Mouse (Mus musculus) megakaryocyte, embryonic 14.5 days (primary cell): ENCODE results near the gene Npepps.

Experiments used
- FLI1 ChIP-seq: IDR thresholded peaks from 2 replicates; pipeline ENCODE4 v1.6.1; 2012; ENCODE audit warnings: low read length, inconsistent platforms, mixed read lengths
- GATA1 ChIP-seq: IDR thresholded peaks from 3 replicates; pipeline ENCODE4 v1.6.1; 2012; ENCODE audit warnings: mixed read lengths, low read length, inconsistent platforms, borderline replicate concordance

DNA sequence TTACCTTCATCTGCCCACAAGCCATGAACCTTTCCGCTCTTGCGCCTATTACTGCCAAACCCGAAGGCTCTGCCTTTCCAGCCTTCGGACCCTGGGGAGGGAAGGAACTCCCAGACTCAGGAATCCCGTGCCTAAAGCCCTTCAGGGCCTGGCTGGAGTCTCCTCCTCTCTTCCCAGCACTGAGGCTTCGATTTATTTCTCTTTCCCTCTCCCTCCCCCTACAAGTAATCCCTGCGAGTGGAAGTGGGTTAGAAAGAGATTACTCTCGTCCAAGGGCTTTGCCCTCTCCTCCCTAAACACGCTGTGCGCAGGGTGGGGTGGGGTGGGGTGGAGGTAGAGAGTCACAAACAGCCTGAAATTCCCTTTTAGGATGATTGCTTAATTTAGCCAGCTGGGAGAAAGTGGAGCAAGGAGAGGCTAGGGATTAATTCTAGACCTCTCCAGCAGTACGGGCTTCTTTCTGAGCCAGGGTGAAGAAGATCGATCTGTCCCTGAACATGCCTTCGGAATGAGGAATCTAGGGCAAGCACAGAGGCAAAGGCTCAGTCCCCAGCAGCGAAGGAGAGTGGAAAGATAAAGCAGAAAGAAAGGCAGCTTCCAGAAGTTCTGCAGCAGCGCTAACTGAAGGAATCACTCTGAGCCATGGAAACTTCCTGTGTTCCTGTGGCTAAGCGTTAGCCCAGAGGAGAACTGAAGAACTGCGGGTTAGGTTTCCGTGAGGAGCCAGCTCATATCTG, 30.6 kb upstream of the Npepps start:
- no peak for TF ChIP-seq GATA1
- TF ChIP-seq FLI1, result no peak
